Mouse (Mus musculus) MN1 (cell line): Measurements from ENCODE around the gene Ces1d.
"Not testable (repeated sequence)": the region's sequence is repeated elsewhere in the genome, so short reads cannot be mapped to it uniquely, and the experiment has no call there.

Experiments used
- DNase-seq: peaks from one replicate; pipeline ENCODE4 v3.0.0-alpha.2; 2016; ENCODE audit warnings: low spot score

Gene Ces1d

DNA sequence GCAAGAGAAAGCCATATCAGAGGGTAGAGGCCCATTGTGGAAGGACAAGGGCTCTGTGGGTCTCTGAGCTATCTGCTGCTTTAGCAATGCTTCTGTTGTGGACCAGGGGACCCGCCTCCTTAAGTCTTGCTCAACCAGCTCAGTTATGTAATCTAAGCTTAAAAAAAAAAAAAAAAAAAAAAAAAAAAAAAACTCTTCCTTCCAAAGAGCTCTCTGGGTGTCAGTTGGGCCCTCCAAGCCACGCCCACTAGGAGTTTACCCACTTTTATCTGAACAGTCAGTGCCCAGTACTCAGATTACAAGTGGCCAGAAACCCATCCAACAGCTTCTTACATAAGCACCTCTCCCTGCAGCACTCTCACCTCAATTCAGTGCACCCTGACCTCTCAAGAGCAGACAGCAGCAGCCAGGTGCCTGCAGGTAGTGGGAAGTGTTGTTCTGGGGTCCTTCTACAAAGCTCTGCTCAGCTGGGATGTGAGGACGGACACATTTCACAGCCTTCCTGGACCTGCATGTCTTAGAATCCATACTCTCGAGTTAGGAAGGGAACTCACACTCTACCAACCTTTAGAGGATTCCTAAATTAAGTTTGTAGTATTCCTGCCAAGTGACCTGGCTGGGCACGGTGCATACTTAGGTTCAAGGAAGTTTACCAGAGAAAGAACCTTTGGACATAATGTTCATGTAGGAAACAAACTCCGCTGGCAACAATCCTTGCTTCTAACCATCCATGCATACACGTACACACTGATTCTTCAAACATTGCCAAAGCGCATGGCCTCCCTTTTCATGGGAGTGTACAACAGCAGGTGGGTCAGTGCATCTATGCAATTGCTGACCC lies at the start of gene Ces1d:
Gene Ces1d (minus strand): TSS at position 154 of the 841 bp plus-strand sequence.
- DNase-seq = no peak

DNA sequence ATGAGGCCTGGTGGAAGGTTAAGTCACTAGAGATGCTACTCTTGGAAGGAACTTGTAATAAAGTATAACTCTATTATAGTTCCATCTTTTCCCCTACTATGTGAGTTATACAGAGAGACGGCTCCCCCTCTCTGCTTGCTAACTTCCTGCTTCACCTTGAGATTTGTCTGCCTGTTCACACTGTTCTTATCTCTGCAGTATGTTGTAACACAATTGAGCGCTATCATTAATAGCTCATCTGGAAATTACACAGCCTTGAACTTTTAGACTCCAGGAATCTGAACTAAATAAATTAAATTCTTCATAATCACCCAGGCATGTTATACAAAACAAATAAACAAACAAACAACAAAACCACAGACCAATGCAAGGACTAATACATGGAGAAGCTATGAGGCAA lies 48.4 kb upstream of the Ces1d start:
- no peak for DNase-seq

DNA sequence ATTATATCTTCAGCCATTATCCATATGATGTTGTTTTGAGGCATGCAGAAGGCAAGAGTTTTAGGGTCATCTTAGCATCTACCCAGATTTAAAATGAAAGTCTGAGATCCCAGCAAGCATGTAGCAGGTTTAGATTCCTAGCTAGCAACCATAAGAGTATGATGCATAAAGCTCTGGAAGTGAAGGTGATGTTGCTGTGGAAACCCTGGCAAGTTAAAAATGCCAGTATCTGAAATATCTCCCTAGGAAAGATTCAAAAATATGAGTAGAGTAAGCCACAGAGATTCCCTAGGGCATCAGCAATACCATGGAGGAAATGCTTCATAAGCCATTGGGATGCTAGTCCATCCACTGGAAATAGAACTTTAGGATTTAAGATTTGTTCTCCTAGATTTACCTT lies 42.2 kb upstream of the Ces1d start:
- no peak for DNase-seq

DNA sequence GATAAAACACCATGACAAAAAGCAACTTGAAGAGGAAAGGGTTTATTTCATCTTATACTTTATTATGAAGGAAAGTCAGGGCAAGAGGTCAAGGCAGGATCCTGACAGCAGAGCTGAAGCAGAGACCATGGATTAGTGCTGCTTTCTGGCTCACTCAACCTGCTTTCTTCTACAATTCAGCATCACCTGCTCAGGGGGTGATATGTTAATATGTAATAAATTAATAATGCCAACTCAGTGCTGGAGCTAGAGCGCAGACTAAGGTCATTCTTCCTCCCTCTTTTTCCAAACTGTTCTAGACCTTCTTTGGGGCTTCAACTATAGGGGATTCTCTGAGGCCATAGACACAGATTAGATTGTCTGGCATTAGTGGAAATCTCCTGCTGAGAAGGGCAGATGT lies 38.0 kb upstream of the Ces1d start:
- DNase-seq = no peak

DNA sequence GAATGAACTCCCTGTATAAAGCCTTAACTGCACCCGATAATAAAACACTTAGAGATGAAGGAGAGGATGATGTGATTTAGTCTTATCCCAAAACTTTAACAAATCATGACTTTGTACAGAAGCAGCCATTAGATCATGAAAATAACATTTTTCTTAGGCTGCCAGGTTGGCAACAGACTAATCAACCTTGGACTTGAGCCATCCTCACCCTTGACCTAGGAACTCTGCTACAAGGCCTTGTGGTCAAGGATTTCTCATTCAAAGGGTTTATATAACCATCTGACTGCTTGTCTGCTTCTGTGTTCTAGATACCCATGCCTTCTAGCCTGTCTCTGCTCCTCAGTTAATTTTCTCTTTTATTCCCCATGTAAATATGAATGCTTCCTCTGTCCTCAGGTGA lies 37.1 kb upstream of the Ces1d start:
- no peak for DNase-seq

DNA sequence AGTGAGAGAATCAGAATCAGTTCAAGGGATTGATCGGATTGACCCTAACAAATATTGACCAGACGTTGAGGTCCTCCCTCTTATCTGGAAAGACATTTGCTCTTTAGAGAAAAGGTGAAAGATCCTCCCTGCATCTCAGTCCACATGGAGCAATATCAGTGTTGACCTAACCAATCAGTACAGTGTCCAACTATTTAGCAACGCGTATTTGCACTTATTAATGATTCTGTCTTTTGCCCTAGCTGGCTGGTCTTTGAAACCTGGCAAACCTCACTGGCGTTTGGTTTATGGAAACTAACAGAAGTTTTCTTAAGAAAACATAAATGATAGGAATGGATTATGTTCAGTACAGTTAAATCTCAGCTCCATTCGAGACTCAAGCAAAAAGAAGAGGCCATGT lies 36.4 kb upstream of the Ces1d start:
- DNase-seq = no peak

DNA sequence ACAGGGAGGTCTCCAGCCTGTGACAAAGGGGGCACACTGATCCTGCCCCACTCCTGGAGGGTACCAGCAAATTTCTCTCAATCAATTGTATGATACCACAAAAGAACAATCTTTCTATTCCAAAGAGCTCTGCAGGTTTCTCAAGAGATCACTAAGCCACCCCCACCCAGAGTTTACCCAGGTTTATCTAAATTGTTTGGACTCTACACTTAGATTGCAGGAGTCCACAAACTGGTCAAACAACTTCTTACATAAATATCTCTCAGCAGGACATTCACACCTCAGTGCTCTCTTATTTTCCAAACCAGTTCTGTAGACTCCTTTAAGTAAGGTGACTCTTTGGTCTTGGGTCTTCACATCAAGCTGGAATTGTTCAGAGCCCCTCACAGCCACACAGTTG lies 31.8 kb upstream of the Ces1d start, which contains the start of gene Ces1e:
Gene Ces1e (minus strand): TSS at position 174 of the 400 bp plus-strand sequence.
- no peak for DNase-seq

DNA sequence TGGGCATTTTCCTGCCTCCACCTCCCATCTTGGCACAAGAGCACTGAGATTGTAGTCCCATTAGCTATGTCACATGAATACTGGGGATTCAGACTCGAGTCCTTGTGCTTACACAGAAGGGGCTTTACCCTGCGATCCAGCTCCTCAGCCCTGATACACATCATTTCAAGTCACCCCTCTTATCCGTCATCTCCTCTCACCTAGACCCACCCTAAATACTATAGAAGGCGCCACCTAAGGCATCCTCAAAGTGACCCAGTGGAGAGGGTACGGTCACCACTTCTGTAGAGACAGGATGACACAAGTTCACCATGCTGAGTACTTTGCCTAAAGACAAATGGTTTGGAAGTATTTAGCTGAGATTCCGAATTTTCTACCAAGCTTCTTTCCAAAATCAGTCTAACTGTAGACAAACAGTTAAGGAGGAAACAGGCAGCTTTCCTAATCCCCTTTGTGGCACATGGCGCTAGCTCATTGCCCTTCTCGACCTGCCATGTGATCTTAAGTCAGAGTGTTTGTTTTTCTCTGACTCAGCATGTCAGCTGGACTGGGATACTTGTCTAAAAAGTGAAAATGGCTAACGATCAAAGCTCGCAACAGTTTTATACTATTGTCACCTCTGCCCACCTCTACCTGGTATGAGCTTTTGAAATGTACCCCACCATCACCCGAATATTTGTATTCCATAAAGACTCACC lies 31.2 kb upstream of the Ces1d start:
- DNase-seq = no peak

DNA sequence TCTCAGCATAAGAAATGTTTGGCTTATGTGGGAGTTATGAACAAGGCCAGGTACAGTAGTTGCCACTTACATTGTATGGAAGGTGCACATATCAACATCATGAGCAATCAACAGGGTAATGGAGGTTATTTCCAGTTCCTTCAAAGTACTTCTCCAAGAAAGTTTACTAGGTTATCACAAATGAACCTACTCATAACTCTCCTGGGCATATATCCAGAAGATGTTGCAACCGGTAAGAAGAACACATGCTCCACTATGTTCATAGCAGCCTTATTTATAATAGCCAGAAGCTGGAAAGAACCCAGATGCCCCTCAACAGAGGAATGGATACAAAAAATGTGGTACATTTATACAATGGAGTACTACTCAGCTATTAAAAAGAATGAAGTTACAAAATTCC lies 28.8 kb upstream of the Ces1d start:
- DNase-seq = not testable (repeated sequence)

DNA sequence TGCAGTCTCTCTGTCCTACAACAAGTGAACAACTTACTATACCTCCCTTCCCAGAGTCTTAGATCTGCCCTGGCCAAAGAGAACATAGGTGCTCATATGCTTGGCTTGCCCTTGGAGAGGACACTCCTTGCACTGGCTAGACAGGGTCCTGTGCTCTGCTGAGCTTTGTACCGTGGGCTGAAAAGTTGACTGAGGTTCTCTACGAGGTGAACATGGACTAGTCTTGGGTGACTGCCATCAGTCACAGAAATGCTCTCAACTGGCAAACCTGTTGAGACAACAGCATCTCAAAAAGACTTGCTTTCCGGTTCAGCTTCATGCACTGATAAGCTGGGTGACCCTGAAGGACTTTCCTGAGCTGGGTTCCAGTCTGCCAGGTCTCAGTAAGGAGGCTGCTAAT lies 24.3 kb upstream of the Ces1d start:
- DNase-seq = no peak

DNA sequence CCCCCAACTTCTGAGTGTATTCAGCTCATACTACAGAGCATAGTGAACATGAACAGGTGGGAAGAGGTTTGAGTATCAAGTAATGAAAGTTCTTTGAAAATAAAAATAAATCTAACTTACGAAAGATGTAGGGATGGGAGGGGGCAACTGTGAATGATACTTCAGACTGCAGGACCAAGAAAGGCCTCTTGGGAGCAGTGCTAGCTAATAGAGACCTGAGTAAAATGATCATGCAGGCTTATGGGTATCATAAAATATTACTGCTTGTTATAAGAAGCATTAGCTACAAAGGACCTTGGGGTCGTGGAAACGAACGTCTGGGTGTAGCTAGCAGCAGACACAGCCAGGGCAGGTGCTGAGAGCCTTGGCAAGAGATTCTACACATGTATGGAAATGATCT lies 20.2 kb upstream of the Ces1d start:
- no peak for DNase-seq

DNA sequence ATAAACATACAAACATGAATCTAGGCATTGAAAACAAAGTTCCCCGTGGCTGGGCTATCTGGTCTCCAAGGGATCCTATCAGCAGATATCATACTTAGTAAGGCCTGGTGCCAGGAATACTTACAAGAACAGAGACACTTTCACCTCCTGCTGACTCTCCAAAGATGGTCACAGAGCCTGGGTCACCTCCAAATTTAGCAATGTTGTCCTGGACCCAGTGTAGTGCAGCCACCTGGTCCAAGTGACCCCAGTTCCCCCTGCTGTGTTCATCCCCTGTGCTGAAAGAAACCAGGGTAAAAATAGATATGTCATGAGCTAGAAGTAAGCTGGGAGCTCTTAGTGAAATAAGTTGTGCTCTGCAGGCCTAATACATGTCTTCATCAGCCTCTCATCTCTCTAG lies 19.7 kb upstream of the Ces1d start:
- no peak for DNase-seq

DNA sequence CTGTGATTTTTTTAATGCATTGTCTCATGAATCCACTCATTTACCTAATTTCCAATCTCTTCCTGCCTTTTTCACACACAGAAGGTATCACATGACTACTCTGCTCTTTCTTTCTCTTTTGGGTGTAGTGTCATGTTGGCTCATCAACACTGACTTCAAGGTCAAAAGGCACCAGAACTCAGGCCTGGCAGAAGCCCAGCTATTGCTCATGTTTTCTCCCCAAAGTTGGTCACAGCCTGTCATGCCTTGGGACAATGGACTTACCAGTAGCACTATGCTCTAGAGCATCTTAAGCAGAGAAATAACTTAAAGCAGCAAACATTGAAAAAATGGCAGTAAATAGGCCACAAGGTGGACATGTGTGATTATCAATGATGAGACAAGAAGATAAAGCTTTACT lies 13.5 kb upstream of the Ces1d start:
- DNase-seq = no peak

DNA sequence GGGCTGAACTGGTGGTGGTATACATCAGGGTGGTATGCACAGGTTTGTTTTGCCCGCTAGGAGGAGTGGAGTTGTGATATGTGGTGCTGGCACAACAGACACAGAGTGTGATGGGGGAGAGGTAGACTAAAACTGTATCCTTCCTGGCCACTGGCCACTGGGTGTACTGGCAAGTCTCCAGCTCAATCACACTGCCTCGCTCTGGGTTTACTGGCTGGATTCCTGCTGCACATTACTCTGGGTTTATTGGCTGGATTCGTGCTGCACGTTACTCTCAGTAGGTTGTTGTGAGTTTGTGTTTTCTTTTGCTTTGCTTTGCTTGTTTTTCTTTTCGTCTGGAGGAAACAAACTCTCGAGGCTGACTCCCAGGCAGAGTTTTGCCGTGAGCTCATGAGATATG lies 1.5 kb upstream of the Ces1d start:
- not testable (repeated sequence) for DNase-seq

DNA sequence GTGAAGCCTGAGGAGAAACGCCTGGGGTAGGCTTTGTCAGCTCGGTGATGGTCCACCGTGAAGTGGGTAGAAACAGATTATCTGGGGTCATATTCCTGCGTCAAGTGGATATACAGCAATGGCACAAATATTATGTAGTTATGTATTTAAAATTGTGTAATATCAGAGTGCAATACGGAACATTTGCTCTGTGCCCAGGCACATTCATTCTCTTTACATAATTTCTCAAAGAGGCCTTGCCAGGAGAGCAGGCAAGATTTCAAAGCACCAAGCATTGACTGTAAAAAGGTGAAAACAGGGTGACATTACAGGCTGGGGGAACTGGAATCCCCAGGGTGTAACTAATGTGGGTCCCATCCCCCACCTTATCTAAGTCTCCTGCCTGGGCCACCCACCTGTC lies 1.2 kb downstream of the Ces1d start:
- DNase-seq = no peak

DNA sequence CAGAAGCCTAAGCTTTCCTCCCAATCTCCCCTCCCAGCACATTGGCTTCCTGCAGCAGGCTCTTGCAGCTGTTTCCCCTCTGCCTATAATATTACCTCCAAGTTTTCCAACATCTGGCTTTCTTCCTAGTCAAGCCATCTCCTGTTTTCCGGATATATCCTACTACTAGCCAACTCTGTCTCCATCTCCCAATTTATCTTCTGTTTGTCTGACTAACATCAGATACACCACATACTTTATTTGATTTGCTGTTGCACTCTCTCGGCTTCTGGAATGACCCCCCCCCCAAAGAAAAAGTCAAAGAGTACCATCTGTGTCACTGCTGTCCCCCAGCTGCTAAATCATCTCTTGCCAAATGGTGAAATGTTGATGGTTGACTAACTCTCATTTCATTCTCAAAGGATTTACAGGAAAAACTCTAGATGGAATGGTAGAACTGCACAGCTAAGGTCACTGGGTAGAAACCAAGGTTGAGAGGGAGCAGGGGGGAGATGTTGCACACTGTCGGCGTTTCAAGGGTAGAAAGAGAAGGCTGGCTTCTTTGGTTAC lies 17.0 kb downstream of the Ces1d start:
- no peak for DNase-seq

DNA sequence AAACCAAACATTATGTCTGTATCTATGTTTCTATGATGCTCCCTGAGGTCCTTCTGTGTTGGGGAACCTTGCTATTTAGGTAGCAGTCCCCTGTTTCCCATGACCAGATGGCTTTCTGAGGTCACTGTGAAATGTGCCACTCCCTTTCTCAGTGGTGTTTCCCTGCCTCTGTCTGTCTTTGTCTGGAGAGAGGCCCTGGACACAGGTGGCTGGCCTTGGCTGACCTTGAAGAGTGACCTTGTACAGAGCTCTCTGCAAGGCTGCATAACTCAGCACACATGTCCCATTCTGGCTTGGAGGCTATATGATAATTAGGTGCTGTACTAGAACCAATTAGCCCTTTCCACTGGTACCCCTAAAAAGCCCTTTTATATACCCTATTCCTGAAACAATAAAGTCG lies 21.0 kb downstream of the Ces1d start:
- DNase-seq = no peak

DNA sequence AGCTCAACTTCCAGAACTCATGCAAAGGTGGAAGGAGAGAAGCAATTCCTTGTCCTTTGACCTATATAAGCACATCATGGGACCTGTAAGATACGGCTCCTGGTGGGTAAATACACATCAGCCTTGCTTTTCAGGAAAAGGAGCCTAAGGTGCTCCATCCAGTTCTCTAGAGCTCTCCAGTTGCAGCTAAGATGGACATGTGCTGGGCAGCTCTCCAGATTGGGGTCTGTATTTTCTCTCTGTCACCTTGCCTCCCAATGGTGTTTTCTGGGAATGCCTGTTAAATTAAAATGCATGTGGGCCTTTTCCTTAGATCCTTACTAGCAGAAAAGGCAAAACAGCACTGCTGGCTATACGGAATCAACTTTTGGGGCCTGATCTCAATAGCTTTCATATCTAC lies 23.1 kb downstream of the Ces1d start:
- no peak for DNase-seq

DNA sequence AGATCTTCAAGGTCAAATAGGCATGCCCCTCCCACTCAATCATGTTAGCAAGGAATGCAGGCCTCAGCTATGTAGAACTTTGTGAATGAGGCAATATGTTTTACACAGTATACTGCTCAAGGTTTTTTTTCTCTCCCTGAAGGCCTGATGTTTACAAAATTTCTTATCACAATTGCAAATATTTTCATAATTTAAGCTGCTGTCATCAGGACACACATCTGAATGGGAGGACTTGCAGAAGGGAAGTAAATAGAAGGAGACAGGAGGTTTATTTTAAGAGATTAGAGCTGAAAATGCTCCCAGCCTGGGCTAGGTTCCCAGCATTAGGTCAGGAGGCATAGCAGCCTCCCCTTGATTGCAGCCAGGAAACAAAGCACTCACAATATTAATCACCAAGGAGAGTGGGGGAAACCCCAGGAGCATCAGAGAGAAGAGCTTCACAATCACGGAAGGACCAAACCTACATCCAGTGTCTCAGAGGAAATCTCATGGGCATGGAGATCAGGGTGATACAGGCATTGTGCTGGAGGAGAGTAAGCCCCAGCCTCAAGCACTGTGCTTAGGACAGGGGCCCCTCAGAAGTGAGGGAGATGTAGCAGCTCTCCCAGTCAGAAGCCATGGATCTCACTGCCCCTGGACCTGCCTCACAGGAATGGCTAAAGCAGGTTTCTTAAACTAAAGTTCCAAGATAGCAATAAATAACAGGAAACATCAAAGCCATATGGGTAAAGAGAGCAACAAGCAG lies 25.6 kb downstream of the Ces1d start:
- no peak for DNase-seq

DNA sequence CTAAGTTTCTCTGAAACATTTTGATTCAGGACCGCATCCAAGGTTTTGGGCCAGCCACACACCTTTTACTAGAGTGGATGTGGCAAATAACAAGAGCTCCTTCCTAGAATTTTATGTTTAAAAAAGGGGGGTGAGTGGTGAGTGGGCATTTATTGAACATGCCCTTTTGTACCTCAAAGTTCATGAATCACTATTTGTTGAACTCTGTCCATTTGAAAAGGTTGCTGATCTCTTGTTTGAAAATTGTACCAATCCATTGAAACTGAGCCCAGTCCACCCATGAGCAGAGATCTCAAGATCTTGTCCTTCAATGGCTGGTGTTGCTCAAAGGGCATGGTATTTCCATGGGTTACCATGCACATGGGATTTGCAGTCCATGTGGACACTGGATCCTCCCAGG lies 34.3 kb downstream of the Ces1d start:
- DNase-seq = no peak

DNA sequence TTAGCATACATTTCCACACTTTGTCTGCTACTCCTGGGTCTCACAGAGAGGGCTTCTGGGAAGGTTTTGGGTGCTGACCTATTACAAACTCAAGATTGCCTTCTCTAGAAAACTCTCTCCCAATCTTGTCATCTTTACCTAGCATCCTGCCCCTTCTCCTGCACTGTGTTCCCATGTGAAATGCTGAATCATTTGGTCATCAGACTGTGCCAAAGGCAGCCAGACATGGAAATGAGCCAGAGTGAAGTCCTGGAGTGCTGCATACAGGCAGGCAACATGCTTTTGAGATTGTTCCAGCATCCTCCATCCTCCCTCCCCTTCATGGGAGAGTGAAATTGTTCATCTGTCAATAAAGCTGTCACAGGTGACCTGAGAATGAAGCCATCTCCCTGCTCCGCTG lies 46.2 kb downstream of the Ces1d start:
- DNase-seq = no peak

DNA sequence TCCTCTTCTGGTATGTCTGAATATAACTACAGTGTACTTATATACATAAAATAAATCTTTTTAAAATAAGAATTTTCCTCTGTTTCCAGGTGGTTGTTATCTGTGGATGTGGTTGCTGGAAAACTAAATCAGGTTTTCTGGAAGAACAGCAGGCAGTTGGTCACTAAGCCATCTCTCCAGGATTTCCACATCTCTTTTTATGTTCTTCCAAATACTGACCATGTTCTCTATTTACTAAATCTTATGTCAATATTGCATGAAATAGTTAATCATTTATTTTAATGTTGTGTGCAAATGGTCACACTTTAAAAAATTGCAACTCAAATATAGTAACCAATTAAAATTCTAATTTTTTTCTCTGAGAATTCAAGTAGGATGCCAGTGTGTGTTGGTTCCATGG lies 50.3 kb downstream of the Ces1d start:
- no peak for DNase-seq

DNA sequence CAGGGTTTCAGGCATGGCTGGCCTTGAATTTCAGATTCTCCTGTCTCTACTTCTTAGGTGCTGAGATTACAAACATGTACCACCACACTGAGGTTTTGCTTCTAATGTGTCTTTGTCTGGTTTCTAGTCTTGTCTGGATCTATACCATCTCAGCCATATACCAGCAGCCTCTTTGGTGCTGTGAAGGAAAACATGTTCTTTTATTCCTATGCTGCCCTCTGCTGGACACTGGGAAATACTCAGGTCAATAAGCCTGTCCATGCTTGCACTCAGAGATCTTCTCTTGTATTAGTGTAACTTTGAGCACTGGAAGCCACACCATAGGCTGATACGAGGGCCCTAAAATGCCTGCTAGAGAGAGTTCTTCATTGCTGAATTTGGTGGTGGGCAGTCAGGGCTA lies 56.9 kb downstream of the Ces1d start:
- DNase-seq = peak; percentile 41
